Mouse (Mus musculus): Measurements from ENCODE around the gene Atp10b.

DNA sequence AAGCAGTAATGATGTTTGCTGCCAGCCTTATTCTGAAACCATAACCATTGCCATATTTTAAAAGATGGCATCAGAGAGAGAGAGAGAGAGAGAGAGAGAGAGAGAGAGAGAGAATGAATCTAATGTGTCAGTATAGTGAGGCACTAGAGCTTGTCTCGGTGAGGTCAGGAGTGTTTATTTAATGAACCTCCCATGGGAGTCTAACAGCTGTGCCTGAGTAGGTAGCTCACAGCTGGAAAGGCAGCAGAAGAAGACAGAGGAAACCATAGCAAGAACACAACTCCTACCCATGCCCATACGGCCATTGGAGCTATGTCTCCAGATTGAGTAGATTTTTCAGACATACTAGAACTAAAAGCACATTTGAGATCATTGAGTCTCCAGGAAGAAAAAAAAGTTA is 49.1 kb downstream of the Atp10b start:
- no peak for TF ChIP-seq CTCF (IDR thresholded peaks at IDR 0.05)
- no peak for TF ChIP-seq POLR2A (IDR thresholded peaks at IDR 0.05; ENCODE audit: insufficient read depth, low read depth, low read length)
- TF ChIP-seq EP300 (IDR thresholded peaks at IDR 0.05; ENCODE audit: insufficient read depth, low read depth, low read length): no peak
